Mouse (Mus musculus): Measurements from ENCODE around the gene Usp30.

DNA sequence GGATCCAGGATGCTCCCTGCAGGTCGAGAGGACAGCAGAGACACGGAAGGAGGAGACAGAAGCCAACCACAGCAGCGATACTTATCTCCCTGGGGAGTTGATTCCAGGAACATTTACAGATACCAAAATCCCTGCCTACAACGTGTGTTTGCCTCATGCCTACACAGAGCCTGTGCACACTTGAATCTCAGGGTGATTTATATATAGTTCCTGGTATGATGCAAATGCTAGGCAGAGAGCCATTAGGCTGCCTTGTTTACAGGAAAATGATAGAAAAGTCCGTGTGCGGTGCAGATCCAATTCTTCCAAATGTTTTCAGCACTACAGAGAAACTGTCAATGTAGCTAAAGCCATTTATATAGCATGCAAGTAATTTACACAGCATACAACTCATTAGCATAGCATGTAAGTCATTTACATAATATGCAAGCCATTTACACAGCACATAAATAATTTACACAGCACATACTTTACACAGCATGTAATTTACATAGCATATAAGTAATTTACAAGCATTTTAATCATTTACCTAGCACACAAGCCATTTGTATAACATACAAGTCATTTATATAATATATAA lies 97.9 kb downstream of the Usp30 start:
- TF ChIP-seq CTCF (IDR thresholded peaks at IDR 0.05; ENCODE audit: low read depth) (no peak), EP300 (IDR thresholded peaks at IDR 0.05; ENCODE audit: low read depth) (no peak)

Data from liver, embryonic 14.5 days (tissue).